Mouse (Mus musculus) small intestine, adult 2 months (tissue): ENCODE results near the gene Snph. TPM values are rescaled to one million over a fixed set of nuclear protein-coding genes. Genes with fewer than 3 reads are reported as not detected.

Source experiments
- H3K27ac ChIP-seq: fragments of 200-500 bp; 2 replicates; pipeline ENCODE4 v1.5.1; 2012; ENCODE audit warnings: low read depth, low read length, control low read depth, inconsistent platforms; ENCODE audit not compliant: insufficient read depth
- H3K27me3 ChIP-seq: fragments of 200-500 bp; 2 replicates; pipeline ENCODE4 v1.6.1; 2012; ENCODE audit warnings: mild to moderate bottlenecking, moderate library complexity, low read length, inconsistent platforms; ENCODE audit not compliant: control insufficient read depth, insufficient read depth
- H3K36me3 ChIP-seq: fragments of 200-500 bp; 2 replicates; pipeline ENCODE4 v1.6.1; 2012; ENCODE audit warnings: mild to moderate bottlenecking, low read length, control low read depth, inconsistent platforms; ENCODE audit not compliant: control insufficient read depth, insufficient read depth
- H3K4me1 ChIP-seq: fragments of 200-500 bp; 2 replicates; pipeline ENCODE4 v1.6.1; 2012; ENCODE audit warnings: low read length, inconsistent platforms, mixed read lengths; ENCODE audit not compliant: control insufficient read depth, insufficient read depth, insufficient read length
- H3K4me3 ChIP-seq: fragments of 200-500 bp; 2 replicates; pipeline ENCODE4 v1.5.1; 2012; ENCODE audit warnings: low read depth, mild to moderate bottlenecking, control low read depth, inconsistent platforms, low read length, moderate library complexity
- CTCF ChIP-seq: fragments of 200-500 bp; IDR thresholded peaks from 2 replicates; pipeline ENCODE4 v1.5.1; 2012; ENCODE audit warnings: low read depth, mild to moderate bottlenecking, control low read depth, inconsistent platforms, low read length, moderate library complexity, mixed read lengths; ENCODE audit not compliant: insufficient replicate concordance, insufficient read length; ENCODE audit errors: extremely low read depth
- POLR2A ChIP-seq: fragments of 200-500 bp; IDR thresholded peaks from 2 replicates; pipeline ENCODE4 v1.6.1; 2012; ENCODE audit warnings: low read depth, mild to moderate bottlenecking, control low read depth, inconsistent platforms, low read length, moderate library complexity
- WGBS: fragments of 180-500 bp; shearing (Covaris S2); methylation state at CpG from one replicate; pipeline ENCODE4 v1.1.7; 2018; 5-methylcytosine and 5-hydroxymethylcytosine counted together
- polyA plus RNA-seq: library from polyadenylated mRNA; depleted of rRNA; stranded (reverse); fragments of >200 nt; gene quantifications from 2 replicates; pipeline ENCODE4 v1.2.3, GENCODE M21; 2012; rRNA removed

The Snph gene
- polyA plus RNA-seq, 1 experiment = 21.6 TPM

DNA sequence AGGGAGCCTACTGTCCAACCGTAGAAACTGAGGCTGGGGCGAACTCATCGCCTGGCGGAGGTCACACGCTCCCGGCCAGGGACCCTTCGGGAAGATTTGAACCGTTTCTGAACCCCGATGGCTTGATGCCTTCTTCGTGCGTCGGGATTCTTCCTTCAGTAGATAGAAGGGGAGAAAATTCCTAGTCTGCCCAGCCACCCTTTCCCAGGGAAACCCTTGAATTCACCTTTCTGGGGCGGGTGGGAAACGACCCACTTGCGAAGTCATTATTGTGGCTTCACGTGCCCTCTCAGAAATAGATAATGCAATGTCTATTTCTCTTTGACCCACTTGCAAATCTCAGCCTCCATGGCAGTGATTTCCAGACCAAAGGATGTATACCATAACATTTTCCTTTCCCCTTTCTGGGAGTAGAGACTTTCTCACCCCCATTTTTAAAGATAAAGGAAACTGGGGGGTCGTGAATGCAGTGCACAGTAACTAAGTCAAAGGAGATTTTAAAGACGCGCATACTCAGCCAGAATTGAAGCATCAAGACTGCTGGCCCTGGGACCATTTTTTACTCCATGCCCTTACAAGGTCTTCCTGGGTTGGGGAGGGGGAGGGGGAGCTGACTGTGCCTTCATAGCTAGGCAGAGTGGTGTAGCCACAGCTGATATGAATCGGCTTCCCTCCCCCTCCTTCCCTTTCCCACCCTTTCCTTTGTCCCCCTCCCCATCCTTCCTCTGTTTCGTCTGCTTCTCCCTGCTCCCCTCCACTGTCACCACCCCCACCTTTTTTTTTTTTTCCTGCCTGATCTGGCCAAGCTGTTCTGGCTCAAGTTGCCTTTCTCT lies 89.1 kb downstream of the Snph start:
- H3K27ac ChIP-seq = peak overlapping the region; percentile 93
- H3K4me3 ChIP-seq = peak overlapping the region; percentile 100
- no peak for TF ChIP-seq CTCF
- peaks cover 9% of the 10 kb centered on the region; the same call in 1 of the 2 replicates for H3K36me3 ChIP-seq
- WGBS = 5% methylated on average over 21 of the region's 21 CpGs
- H3K4me1 ChIP-seq = peaks cover 26% of the 10 kb centered on the region; the same call in 1 of the 2 replicates
- H3K27me3 ChIP-seq = no peaks in the 10 kb centered on the region

DNA sequence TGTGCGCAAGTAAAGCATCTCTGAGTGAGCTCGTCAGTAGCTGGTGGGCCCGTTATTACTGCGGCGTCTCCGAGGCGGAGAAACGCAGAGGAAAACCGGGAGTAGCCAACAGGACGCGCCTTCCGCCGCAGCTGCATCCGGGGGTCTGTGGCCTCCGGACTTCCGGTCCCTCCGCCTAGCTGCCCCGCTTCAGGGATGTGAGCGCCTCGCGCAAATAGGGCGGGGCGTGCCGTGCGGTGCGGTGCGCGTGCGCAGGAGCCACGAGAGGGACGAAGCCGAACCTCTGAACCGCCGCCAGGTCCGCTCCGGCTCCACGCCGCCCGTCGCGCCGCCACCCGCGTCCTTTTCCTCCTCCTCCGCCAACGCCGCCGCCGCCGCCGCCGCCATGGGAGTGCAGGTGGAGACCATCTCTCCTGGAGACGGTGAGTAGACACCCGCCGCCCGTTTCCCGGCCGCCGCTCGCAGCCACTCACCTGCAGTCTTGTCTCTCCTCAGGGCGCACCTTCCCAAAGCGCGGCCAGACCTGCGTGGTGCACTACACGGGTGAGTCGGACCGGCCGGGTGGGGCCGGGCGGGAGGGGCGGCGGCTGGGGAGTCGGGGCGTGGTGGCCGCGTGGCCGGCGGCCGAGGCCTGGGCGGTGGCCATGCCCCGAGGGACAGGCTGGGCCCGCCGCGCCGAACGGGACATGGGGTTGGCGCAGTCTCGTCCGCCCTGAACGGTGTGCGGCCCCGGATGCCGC lies 89.9 kb downstream of the Snph start, which contains the start of gene Fkbp1a:
TSS of gene Fkbp1a (plus strand) at position 161 of the 740 bp plus-strand sequence.
- no peak for TF ChIP-seq CTCF
- peak; percentile 50 for TF ChIP-seq POLR2A

More for the DNA sequence above, 89.9 kb downstream of the Snph start, which contains the start of gene Fkbp1a:
- peak within 1 kb of the TSS; percentile 100 for H3K4me3 ChIP-seq
- 1% methylated on average over 86 of the region's 93 CpGs for WGBS
- H3K36me3 ChIP-seq = peaks cover 9% of the 10 kb centered on the region; the same call in 1 of the 2 replicates
- H3K27ac ChIP-seq = peak within 1 kb of the TSS; percentile 93
- H3K27me3 ChIP-seq = no peaks in the 10 kb centered on the region
- peaks cover 21% of the 10 kb centered on the region; the same call in 1 of the 2 replicates for H3K4me1 ChIP-seq

Other genes starting within 250 kb of the Snph start
- not detected in 2 replicates for gene 4921509C19Rik, start 156.4 kb downstream of the Snph start, polyA plus RNA-seq
- gene Nsfl1c, start 138.4 kb downstream of the Snph start, polyA plus RNA-seq = 14.4 and 31.1 TPM in 2 replicates
- gene Fkbp1a, start 90.1 kb downstream of the Snph start, polyA plus RNA-seq = 30.6 and 65.0 TPM in 2 replicates
- 125 and 228 TPM in 2 replicates for gene Sdcbp2, start 60.0 kb downstream of the Snph start, polyA plus RNA-seq
- not detected in 2 replicates for gene Rad21l, start 35.9 kb upstream of the Snph start, polyA plus RNA-seq
- 0.08 and 0.32 TPM in 2 replicates for gene Tmem74b, start 69.4 kb upstream of the Snph start, polyA plus RNA-seq
- 19.8 and 45.1 TPM in 2 replicates for gene Psmf1, start 111.6 kb upstream of the Snph start, polyA plus RNA-seq
- gene Rspo4, start 210.3 kb upstream of the Snph start, polyA plus RNA-seq = 0.04 TPM in 1 of 2 replicates, not detected in the other